Mouse (Mus musculus) adrenal gland, postnatal 25 days (tissue): ENCODE data around the gene Rabl6. TPM values are rescaled to one million over a fixed set of nuclear protein-coding genes. Genes with fewer than 3 reads are reported as not detected.

Experiments used
- DNase-seq: peaks from one replicate; pipeline ENCODE4 v3.0.0; 2021; ENCODE audit warnings: mixed read lengths
- total RNA-seq: library from RNA; stranded (reverse); gene quantifications from 2 replicates; pipeline ENCODE4 v1.2.3, GENCODE M21; 2021

Gene Rabl6
- total RNA-seq, 1 experiment from 2014 or later = 118 TPM

DNA sequence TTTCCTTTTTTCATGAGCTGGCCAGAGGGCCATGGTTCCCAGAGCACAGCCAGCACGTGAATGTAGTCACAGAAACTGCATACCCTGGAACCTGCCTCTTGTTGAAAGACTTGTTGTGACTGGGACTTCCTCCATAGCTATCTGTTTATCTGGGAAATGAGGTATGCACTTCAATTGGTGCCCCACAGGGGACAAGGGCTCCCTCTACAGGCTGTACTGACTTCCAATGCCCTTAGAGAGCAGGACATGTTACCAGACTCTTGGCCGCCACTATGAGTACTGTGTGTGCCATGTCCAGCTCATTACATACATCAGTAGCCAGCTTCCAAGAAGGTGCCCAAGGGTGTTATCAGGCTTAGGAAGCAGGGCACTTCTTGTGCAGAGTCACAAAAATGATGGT lies 16.5 kb downstream of the Rabl6 start:
- DNase-seq = no peak

DNA sequence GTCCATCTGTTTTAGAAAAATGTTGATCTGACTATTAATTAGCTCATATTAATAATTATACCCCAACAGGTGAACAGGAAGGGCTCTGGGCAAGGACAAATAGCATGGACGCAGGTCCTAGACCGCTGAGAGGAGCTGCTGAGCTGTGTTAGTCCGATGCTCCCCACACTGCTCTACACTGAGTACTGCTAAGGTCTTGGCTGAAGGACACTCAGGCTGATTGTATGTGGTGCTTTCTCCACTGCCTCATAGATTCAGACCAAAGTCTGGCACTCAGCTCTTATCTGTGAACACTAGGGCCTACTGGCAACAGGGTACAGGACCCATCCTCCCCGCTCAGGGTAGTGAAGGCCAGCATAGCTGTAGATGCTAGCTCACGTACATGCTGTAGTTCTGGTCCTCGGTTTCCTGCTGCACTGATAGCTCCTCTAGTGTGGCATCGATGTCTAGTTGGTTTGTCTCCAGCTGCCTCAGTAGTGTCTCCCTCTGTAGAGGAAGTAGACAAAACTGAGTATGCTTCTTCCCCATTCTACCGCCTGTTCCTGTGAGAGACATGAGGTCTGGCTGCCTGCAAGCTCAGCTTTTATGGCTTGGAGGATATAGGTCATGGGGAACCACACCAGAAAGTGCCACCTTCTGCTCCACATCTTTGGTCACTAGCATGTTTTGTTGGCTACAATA lies 20.0 kb downstream of the Rabl6 start:
- no peak for DNase-seq

DNA sequence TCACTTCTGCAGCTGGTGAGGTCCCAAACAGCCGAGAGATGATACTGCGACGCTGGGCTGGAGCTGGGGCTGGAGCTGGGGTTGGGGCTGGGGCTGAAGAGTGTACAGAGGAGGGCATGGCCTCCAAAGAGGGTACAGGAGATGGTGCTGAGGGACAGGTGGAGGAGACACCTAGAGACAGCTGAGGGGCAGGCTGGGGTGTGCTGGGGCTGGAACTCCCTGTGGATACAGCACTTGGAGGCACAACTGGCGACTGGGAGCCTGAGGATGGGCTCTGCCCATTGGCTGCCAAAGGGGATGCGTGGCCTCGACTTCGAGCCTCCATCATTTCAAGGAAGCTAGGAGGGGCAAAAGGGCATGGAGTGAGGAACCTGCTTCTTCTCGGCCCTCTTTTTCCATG lies 21.0 kb downstream of the Rabl6 start:
- no peak for DNase-seq

DNA sequence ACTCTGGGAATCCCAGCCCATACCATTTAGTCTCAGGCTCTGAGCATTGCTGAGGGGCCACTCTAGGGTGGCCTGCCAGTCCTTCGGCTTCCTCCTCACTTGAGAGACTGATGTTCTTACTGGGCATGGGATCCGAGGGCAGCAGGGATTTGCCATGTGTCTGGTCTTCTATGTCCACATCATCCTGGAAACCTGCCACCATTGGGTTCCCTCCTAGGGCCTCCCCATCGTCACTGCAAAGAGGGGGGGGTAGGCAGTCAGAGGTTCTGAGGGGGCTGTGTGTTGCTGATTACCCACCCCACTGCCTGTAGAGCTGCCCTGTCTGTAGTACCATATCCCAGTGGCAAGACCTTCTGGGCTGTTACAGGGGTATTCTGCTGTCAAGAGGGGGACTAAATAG lies 22.7 kb downstream of the Rabl6 start:
- no peak for DNase-seq

DNA sequence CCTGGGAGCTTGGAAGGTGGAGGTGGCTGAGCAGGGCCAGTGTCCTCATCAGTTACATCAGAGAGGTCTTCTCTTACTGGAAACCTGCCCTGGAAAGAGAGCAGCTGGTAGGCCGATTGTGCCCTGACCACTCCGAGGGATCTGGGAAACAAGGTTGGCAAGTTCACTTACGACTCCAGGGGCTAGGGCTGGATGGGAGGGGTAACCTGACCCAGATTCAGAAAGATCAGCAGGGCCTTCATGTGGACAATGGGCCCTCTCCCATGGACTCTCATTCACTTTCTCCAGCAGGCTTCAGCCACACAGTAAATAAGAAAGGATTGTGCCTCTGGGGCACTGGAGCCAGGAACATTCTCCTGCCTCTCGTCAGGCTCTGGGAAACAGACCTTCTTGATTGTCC lies 23.5 kb downstream of the Rabl6 start:
- DNase-seq = no peak

DNA sequence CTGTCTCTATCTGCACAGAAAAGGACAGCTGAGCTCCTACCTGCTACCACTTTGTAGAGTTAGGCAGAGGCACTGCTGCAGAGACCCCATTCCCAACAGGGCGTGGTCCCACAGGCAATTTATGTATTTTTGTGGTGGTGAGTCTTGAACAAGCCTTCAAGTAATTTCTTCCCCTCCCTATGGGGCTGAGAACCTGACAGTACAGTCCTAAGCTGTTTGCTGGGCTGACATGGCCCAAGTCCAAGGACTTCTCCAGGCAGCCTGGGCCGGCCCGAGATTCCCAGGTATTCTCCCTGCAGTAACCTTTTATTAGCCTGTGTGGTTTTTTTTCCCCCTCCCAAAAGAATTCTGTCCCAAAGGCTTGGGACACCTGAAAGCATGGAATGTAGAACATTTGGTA lies 24.2 kb downstream of the Rabl6 start:
- no peak for DNase-seq

DNA sequence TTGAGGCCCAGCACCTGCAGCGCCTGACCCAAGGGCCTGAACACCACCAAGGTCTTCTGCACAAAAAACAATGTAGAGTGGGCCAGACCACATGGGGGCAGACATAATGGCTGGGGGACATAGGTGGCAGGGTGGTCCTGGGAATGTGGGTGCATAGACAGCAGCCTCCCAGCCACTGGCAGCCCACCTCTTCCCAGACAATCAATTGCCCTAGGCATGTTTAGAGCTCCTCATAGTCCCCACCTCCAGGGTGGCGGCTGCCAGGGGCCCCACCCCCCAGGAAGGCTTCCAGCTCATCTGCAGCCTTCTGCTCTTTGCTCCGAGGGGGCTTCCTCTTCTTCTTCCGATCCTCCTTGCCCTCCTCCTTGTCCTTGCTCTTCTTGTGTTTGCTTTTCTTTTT lies 24.8 kb downstream of the Rabl6 start:
- no peak for DNase-seq

DNA sequence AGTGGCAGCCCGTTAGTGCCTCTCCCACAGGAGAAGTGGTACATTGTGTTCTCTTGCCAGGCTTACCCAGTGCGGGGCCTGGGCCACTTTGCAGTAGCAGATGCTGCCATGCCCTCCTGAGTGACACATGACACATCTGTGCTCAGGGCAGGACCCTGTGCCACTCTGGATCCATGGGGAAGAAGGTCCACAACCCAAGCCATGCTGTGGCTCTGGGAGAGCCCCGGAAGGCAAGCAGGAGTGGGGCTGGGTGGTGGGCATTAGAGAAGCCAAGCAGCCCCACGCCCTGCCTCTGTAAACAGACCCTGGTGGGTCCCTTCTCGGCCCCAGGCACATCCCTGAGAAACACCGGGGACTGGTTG lies 25.2 kb downstream of the Rabl6 start:
- no peak for DNase-seq

DNA sequence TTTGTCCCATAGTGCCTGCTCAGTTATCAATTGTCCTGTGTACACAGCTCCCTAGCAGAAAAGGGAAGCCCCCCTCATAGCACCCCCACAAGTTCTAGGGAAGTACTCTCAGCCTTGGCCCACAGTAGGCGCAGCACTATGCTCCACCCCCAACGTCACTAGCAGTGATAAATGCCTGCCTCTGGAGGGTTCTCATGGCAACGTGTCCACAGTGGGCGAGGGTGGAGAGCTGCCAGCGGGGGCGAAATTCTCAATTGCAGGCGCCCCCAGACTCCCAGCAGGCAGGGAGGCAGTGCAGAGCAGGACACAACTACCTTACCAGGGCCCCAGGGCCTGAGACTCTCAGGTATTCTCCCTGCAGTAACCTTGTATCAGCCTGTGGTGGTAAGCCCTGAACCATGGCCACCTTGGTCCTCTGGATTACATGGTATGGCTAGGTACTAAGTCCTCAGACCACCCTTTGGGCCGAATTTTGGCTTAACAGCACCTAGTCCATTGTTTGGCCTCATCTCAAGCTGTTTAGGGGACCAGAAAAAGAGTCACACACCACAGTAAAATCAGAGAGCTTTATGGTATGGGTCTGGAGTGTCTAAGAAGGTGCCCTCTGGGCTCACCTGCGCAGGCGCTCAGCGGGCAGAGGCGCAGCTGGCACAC lies 25.7 kb downstream of the Rabl6 start:
- no peak for DNase-seq

DNA sequence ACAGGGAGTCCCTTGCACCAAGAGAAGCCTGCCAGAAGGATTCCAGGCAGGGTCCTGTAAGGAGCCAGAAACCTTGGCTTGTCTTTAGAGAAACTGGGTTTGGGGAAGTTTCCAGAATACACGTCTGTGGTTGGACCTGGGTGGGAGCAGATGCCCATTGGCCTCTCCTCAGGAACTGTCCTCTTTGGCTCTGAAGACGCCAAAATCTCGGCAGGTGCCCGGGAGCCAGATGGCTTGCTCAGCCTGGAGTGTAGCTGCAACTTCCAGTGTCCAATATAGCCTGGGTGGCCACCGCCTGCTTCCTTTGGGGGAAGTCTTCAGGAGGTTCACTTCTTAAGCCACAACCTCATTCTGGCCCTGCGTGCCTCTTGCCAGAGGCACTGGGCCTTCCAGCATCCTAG lies 26.4 kb downstream of the Rabl6 start:
- no peak for DNase-seq

DNA sequence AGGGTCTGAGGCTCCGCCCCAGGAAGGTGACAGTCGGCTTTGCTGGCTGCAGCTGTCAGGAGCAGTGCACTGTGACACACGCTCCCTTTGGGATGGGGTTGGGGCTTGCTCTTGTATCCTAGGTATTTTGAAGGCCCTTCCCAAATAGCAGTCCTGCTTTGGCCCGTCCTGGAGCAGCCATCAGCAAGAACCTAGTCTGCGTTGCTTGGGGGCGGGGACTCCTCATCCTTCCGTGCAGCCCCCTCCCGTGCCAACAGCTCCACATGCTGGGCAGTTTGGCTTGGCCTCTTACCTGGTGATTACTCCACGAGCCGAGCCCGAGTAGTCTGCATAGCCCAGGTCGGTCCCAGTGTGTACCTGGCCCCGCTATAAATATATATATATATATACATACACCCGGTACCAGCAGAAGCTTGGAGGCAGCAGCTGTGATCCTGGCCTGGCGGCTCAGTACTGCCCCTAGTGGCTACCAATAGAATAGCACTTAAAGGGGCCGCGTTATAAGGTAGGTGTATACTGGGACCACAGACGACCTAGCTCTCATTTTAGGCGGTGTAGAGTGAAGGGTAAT lies 26.9 kb downstream of the Rabl6 start, which contains the start of gene Ajm1:
TSS of gene Ajm1 (minus strand) at position 464 of the 571 bp plus-strand sequence.
- no peak for DNase-seq

DNA sequence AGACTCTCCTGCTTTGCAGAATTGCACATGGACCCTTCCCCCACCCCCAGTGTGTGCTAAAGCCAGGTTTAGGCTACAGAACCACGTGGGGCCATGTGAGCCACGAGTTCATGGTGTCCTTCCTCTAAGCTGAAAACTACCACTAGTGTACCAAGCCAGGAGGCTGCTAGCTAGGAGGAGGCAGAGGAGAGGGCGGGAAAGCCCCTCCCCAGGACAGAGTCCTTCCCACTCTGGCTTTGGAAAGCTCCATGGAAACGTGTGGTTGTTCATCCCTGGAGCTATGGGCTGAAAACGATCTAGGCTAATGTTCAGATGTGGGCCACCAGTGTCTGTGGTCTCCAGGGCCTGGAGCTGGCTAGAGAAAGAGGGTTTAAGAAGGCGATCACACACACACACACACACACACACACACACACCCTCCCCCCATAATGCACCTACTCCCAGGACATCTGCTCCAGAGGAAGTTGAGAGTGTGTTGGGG lies 27.7 kb downstream of the Rabl6 start:
- no peak for DNase-seq

DNA sequence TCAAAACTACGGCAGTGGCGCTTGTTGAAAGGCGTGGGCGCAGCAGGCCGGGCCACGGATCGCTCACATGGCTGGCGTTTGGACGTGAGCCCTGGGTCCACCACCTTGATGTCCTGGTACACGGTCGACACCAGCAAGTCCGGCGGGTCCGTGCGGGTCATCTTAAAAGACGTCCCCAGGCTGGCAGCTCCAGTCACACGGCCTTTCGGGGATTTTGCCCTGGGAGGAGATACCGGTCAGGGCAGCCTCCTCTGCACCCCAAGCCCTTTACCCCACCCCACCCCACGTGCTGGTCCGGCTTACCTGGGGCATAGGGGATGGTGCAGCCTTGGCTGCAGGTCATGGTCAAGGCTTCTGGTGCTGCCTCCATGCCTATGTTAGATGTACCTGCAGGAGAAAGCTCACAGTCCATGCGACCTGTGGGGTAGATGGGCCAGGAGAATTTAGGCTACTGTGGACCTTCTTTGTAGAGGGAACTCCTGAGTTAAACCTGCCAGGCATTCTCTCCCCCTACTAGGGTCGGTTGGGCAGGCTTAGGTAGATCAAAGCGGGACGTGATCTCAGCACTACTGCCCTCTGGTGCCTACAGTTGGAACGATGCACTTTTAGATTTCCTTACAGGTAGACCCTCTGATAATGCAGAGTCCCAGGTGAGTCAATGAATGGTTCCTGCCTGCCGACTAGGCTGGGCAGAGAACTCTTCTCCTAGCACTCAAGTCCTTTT lies 28.4 kb downstream of the Rabl6 start:
- no peak for DNase-seq

DNA sequence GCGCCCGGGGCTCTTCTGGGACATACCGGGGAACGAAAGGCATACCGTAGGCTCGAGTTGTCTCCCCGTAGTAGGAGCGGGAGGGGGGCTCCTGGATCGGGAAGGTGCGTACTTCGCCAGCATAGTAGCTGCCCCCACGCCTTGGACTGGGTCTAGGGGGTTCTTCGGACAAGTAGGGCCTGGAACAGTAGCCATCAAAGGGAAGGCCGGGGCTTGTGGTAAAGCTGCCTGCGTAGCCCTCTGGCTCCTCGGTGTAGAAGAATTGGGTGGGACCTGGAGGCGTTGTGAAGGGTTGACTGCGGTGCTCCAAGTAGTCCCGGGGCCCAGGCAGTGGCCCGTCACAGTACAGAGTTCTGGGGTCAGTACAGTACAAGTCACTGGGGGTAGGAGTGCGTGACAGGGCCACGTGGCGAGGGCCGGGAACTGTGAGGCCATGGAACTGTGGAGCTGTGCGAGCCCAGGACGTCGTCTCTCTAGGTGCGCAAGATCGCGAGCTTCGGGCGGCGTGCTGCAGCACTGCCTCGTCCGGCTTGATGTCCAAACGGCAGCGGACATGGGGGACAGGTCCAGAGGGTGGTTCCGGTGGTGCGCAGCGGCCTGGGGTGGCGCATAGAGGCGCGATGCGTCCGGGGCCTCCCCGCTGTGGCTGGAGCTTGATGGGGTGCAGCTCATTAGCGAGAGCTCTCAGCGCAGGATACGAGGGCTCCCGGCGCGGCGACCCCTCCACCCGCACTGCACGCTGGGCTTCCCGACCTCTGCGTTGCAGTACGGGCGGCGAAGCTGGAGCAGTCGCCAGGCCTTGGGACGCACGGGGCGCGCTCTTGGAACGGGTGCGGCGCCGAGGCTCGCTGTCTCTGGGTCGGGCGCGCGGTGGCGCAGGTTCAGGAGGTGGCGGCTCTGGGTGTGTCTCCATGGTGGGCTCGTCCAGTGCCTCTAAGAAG lies 29.3 kb downstream of the Rabl6 start:
- no peak for DNase-seq

DNA sequence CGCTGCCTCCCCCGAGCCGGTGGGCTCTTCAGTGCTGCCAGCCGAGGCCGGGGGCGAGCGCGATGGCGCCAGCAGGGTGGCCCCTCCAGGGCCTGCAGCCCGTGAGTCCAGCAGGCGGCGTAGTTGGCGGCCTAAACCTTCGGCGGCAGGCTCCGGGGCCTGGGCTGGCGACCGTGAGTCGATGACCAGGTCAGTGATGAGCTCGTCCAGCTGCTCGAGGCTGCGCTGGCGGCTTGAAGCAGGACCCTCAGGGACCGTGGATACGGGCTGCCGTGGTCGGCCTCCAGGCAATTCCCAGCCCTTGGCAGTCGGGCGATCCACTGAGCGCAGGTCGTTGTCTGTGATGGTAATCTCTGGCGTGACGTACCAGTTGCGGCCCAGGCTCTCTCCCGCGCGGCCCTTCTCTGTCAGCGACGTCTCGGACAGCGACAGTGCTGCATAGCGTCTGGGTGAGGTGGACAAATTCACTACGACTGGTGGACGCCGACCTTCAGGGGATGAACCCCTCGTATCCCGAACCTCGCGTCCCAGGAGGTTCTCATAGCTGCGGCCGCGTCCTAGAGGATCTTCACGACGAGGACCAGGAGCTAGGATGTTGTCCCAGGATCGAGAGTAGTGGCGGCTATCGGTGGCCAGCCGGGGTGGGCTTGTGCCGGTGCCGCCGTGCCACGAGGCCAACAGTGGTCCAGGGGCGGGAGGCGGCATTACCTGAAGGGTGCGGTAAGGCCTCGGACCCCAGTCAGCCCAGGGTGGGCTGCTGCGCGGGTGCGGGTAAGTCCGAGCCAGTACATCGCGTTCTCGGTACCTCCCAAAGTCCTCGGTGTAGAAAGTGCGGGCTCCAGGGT lies 30.1 kb downstream of the Rabl6 start:
- no peak for DNase-seq

DNA sequence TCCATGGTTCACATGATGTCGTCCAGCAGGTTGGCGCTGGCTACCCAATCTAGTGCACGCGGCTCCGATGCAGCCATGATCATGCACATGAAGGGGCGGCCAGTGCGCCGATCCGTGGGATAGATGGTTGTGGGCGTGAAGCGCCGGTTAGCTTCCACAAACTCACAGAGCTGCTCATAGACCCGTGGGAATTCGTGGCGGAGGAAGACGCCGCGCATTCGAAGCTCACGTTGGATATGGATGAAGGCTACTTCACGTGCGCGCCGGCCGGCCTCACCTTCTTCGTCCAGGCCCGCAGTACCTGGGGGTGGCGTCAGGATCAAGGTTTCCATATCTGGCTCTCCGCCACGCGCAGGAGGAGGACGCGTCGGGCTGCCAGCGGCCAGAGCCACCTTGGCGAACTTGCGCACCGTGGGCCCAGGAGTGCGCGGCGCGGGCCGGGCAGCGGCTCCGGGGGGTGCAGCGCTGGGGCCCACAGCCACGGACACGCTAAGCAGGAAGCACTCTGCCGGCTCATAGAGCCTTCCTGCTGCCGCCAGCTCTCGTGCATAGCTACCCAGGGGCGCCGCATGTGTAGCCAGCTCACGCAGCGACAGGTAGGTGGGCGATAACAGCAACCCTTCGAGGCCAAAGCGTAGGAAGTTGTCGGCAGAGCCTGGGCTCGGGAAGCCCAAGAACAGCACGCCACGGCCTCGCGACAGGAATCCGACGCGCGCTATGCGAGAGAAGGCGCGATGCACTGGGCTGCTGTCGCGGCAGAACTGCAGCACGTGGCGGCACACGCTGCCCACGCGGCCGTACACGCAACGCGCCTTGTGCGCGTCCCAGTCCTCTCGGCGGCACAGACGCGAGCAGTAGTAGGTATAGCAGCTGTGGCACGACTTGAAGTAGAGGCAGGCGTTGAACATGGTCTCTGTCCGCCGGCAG lies 31.1 kb downstream of the Rabl6 start:
- DNase-seq = no peak

DNA sequence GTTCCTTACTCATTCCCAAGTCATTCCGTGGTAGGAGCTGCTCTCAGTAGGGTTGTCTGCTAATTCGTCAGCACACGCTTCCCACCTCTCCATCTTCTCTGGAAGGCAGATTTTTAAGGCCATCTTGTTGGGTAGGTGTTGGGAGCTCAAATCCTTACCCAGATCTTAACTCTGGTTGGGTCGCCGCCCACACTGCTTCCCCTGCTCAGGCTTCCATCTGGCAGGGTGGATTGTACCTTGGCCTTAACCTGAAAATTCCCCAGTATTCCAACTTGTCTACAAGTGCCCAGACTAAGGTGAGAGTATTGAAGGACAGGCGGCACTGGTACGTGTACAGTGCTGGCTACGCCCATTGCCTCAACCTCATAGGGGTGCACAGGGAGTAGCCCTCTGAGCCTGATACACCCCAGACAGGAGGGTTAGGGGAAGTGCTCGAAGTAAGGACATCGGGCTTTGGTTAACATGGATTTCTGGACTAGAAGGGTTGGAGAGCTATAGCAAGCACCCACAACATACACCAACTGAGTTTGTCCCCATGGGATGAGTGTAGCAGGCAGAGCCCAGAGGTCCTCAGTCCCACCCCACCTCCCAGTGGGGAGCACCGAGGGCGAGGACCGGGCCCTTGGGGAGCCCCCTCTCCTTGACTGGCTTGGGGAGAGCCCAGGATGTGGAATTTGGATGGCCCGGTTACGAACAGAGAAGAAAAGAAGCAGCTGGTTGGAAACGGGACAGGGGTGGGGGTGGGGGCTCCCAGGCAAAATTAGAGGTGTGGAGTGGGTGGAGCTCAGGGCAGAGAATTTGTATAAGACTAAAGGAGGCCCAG lies 32.1 kb downstream of the Rabl6 start:
- DNase-seq = no peak

DNA sequence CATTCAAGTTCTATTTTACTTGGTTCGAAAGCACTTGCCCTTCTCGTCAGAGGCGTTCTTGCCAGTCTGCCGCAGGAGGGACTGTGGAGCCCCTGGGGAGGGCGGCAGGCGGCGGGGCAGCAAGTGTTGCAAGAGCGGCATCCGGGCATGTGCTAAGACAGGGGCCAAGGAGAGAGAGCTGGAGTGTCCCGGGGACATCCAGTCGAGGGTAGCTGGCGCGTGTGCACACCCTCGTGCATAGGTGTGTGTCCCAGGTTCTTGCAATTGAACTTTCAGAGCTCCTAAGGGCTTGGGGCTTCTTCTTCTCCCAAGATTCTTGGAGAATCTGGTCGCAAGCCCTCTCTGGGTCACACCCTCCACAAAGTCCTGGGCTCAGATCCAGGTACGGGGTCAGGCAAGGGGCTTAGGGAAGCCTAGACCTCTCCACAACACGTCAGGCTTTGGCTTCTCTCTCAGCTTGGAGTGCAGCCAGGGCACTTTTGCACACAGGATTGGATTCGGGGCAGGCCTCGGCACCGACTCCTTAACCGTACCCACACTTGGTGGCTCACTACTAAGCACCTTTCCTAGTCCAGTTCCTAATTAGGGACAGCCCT lies 32.8 kb downstream of the Rabl6 start:
- DNase-seq = no peak
